Mouse (Mus musculus) embryo, embryonic 10 days (tissue): ENCODE results near the gene Grasp.

ENCODE experiments used
- DNase-seq: peaks from one replicate; pipeline ENCODE4 v3.0.0-alpha.2; 2015; ENCODE audit warnings: low spot score

The Grasp gene

GRCm38 (mm10) chr15:101228866-101229590 lies 5.0 kb downstream of the Grasp start:
- DNase-seq, result no peak

- no peak for DNase-seq
These were observed 6.5 kb downstream of the Grasp start for GRCm38 (mm10) chr15:101230503-101230902.

GRCm38 (mm10) chr15:101230995-101231647 lies 7.1 kb downstream of the Grasp start:
- peak; percentile 54 for DNase-seq

- no peak for DNase-seq
These were observed 7.7 kb downstream of the Grasp start for GRCm38 (mm10) chr15:101231648-101232180.

GRCm38 (mm10) chr15:101232607-101233006 lies 8.6 kb downstream of the Grasp start:
- no peak for DNase-seq

GRCm38 (mm10) chr15:101233183-101233582 lies 9.2 kb downstream of the Grasp start:
- DNase-seq, result no peak

- DNase-seq, result no peak
These were observed 9.8 kb downstream of the Grasp start for GRCm38 (mm10) chr15:101233641-101234275.

- DNase-seq, result no peak
These were observed 10.8 kb downstream of the Grasp start for GRCm38 (mm10) chr15:101234611-101235341.

- DNase-seq, result no peak
These were observed 11.3 kb downstream of the Grasp start for GRCm38 (mm10) chr15:101235342-101235698.

- DNase-seq, result no peak
These were observed 11.8 kb downstream of the Grasp start for GRCm38 (mm10) chr15:101235728-101236327.

- DNase-seq, result peak; percentile 75
These were observed 12.9 kb downstream of the Grasp start for GRCm38 (mm10) chr15:101236878-101237277.

- peak; percentile 84 for DNase-seq
These were observed 15.0 kb downstream of the Grasp start for GRCm38 (mm10) chr15:101238885-101239511.

GRCm38 (mm10) chr15:101239821-101240220 lies 15.8 kb downstream of the Grasp start:
- DNase-seq, result no peak

GRCm38 (mm10) chr15:101240799-101241204 lies 16.8 kb downstream of the Grasp start:
- peak; percentile 89 for DNase-seq

GRCm38 (mm10) chr15:101241236-101241635 lies 17.2 kb downstream of the Grasp start:
- DNase-seq, result no peak

GRCm38 (mm10) chr15:101241853-101242252 lies 17.9 kb downstream of the Grasp start:
- no peak for DNase-seq

GRCm38 (mm10) chr15:101242645-101243044 lies 18.7 kb downstream of the Grasp start:
- peak; percentile 63 for DNase-seq

GRCm38 (mm10) chr15:101244012-101244411 lies 20.0 kb downstream of the Grasp start:
- DNase-seq, result no peak

- peak; percentile 99 for DNase-seq
These were observed 22.5 kb downstream of the Grasp start for GRCm38 (mm10) chr15:101246231-101247154.

- DNase-seq, result no peak
These were observed 23.1 kb downstream of the Grasp start for GRCm38 (mm10) chr15:101247155-101247498.
